Mouse (Mus musculus): ENCODE measurements around the gene Gm5475. TPM values are rescaled to one million over a fixed set of nuclear protein-coding genes. Genes with fewer than 3 reads are reported as not detected.
A peak's percentile ranks its signal among the peaks of the same experiment; 100 is the strongest.

Gm5475 gene
- polyA plus RNA-seq, 1 experiment from 2014 or later = 0.11 TPM

- ATAC-seq (ENCODE audit: low FRiP score, low TSS enrichment) (peak; percentile 30), DNase-seq (ENCODE audit: low spot score) (peak; percentile 50)
- Histone ChIP-seq H3K4me2 (replicated peaks; ENCODE audit: low read depth) (peak overlapping the region; percentile 94), H3K4me1 (replicated peaks; ENCODE audit: control insufficient read depth, insufficient read depth) (no peaks in the 10 kb centered on the region; the same call in 1 of the 2 replicates), H3K4me3 (ENCODE audit: low read depth, low read length) (peak overlapping the region; percentile 86), H3K27me3 (ENCODE audit: control insufficient read depth, insufficient read depth, low read length) (no peaks in the 10 kb centered on the region), H3K9me3 (ENCODE audit: control insufficient read depth, low read length) (no peaks in the 10 kb centered on the region), H3K9ac (ENCODE audit: low read length) (peak overlapping the region; percentile 83), H3K36me3 (ENCODE audit: control insufficient read depth, insufficient read depth, low read length) (no peaks in the 10 kb centered on the region), H3K27ac (replicated peaks) (peak overlapping the region; percentile 49)
- no peak for TF ChIP-seq CTCF (IDR thresholded peaks at IDR 0.05; ENCODE audit: low read depth)
- no peak for TF ChIP-seq EP300 (optimal IDR thresholded peaks at IDR 0.05)
- WGBS = under 1% methylated on average over 31 of the region's 44 CpGs
Observed at GRCm38 (mm10) chr15:100422476-100422875, 529 bp downstream of the Gm5475 start.

GRCm38 (mm10) chr15:100422899-100423860, 1.2 kb downstream of the Gm5475 start:
- Histone ChIP-seq H3K27ac (replicated peaks) (peak overlapping the region; percentile 49), H3K9ac (ENCODE audit: low read length) (peak overlapping the region; percentile 83)
- TF ChIP-seq CTCF (IDR thresholded peaks at IDR 0.05; ENCODE audit: low read depth) (no peak), EP300 (optimal IDR thresholded peaks at IDR 0.05) (no peak)

GRCm38 (mm10) chr15:100423916-100424315, 2.0 kb downstream of the Gm5475 start:
- peak; percentile 69 for DNase-seq (ENCODE audit: low spot score)
- Histone ChIP-seq H3K9me3 (ENCODE audit: control insufficient read depth, low read length) (no peaks in the 10 kb centered on the region), H3K27ac (replicated peaks) (0 out of 2 replicates have a peak overlapping the region, but pooled peaks have one; percentile 45), H3K9ac (ENCODE audit: low read length) (peak overlapping the region; percentile 53), H3K4me2 (replicated peaks; ENCODE audit: low read depth) (peak overlapping the region; percentile 94), H3K36me3 (ENCODE audit: control insufficient read depth, insufficient read depth, low read length) (no peaks in the 10 kb centered on the region), H3K27me3 (ENCODE audit: control insufficient read depth, insufficient read depth, low read length) (no peaks in the 10 kb centered on the region), H3K4me1 (replicated peaks; ENCODE audit: control insufficient read depth, insufficient read depth) (no peaks in the 10 kb centered on the region; the same call in 1 of the 2 replicates), H3K4me3 (ENCODE audit: low read depth, low read length) (peak overlapping the region; percentile 86)
- TF ChIP-seq EP300 (optimal IDR thresholded peaks at IDR 0.05) (no peak), CTCF (IDR thresholded peaks at IDR 0.05; ENCODE audit: low read depth) (peak; percentile 36)
- WGBS = 1% methylated on average over 14 of the region's 14 CpGs
- ATAC-seq (ENCODE audit: low FRiP score, low TSS enrichment) = peak; percentile 35; the same call in 1 of the 2 replicates

More at GRCm38 (mm10) chr15:100422899-100423860, 1.2 kb downstream of the Gm5475 start:
- Histone ChIP-seq H3K4me1 (replicated peaks; ENCODE audit: control insufficient read depth, insufficient read depth) (no peaks in the 10 kb centered on the region; the same call in 1 of the 2 replicates), H3K4me3 (ENCODE audit: low read depth, low read length) (peak overlapping the region; percentile 86), H3K27me3 (ENCODE audit: control insufficient read depth, insufficient read depth, low read length) (no peaks in the 10 kb centered on the region), H3K4me2 (replicated peaks; ENCODE audit: low read depth) (peak overlapping the region; percentile 94), H3K9me3 (ENCODE audit: control insufficient read depth, low read length) (no peaks in the 10 kb centered on the region), H3K36me3 (ENCODE audit: control insufficient read depth, insufficient read depth, low read length) (no peaks in the 10 kb centered on the region)
- ATAC-seq (ENCODE audit: low FRiP score, low TSS enrichment) = peak; percentile 97
- WGBS = under 1% methylated on average over 61 of the region's 65 CpGs
- DNase-seq (ENCODE audit: low spot score) = peak; percentile 98

- WGBS = 25% methylated on average over 17 of the region's 17 CpGs
- H3K9ac ChIP-seq (ENCODE audit: low read length) = peak within 1 kb of the TSS; percentile 53
Observed at GRCm38 (mm10) chr15:100424396-100425122, 2.6 kb downstream of the Gm5475 start, which contains the start of gene Slc11a2. TSS of gene Slc11a2 (minus strand) at chr15:100425072.

GRCm38 (mm10) chr15:100428296-100428905, 6.5 kb downstream of the Gm5475 start:
- TF ChIP-seq EP300 (optimal IDR thresholded peaks at IDR 0.05) (no peak), CTCF (IDR thresholded peaks at IDR 0.05; ENCODE audit: low read depth) (no peak)
- no peak overlapping the region for H3K4me3 ChIP-seq (ENCODE audit: low read depth, low read length)
- H3K9me3 ChIP-seq (ENCODE audit: control insufficient read depth, low read length) = no peaks in the 10 kb centered on the region
- peak; percentile 32; the same call in 1 of the 2 replicates for ATAC-seq (ENCODE audit: low FRiP score, low TSS enrichment)
- DNase-seq (ENCODE audit: low spot score) = no peak
- H3K4me1 ChIP-seq (replicated peaks; ENCODE audit: control insufficient read depth, insufficient read depth) = no peaks in the 10 kb centered on the region
- H3K27ac ChIP-seq (replicated peaks) = no peak overlapping the region
- WGBS = 68% methylated on average over 13 of the region's 13 CpGs
- no peaks in the 10 kb centered on the region for H3K36me3 ChIP-seq (ENCODE audit: control insufficient read depth, insufficient read depth, low read length)
- H3K4me2 ChIP-seq (replicated peaks; ENCODE audit: low read depth) = no peak overlapping the region
- H3K9ac ChIP-seq (ENCODE audit: low read length) = no peak overlapping the region
- H3K27me3 ChIP-seq (ENCODE audit: control insufficient read depth, insufficient read depth, low read length) = no peaks in the 10 kb centered on the region

More at GRCm38 (mm10) chr15:100424396-100425122, 2.6 kb downstream of the Gm5475 start, which contains the start of gene Slc11a2:
- peak; percentile 49 for DNase-seq (ENCODE audit: low spot score)
- Histone ChIP-seq H3K4me3 (ENCODE audit: low read depth, low read length) (peak within 1 kb of the TSS; percentile 86), H3K27me3 (ENCODE audit: control insufficient read depth, insufficient read depth, low read length) (no peaks in the 10 kb centered on the region), H3K27ac (replicated peaks) (0 out of 2 replicates have a peak within 1 kb of the TSS, but pooled peaks have one; percentile 45), H3K4me1 (replicated peaks; ENCODE audit: control insufficient read depth, insufficient read depth) (no peaks in the 10 kb centered on the region; the same call in 1 of the 2 replicates), H3K4me2 (replicated peaks; ENCODE audit: low read depth) (peak within 1 kb of the TSS; percentile 94), H3K36me3 (ENCODE audit: control insufficient read depth, insufficient read depth, low read length) (no peaks in the 10 kb centered on the region), H3K9me3 (ENCODE audit: control insufficient read depth, low read length) (no peaks in the 10 kb centered on the region)
- ATAC-seq (ENCODE audit: low FRiP score, low TSS enrichment) = no peak
- peak; percentile 1; the same call in 1 of the 2 replicates for TF ChIP-seq CTCF (IDR thresholded peaks at IDR 0.05; ENCODE audit: low read depth)
- no peak for TF ChIP-seq EP300 (optimal IDR thresholded peaks at IDR 0.05)
